17 mouse cellular contexts compared by ENCODE assay signal in the genomic region with DNA sequence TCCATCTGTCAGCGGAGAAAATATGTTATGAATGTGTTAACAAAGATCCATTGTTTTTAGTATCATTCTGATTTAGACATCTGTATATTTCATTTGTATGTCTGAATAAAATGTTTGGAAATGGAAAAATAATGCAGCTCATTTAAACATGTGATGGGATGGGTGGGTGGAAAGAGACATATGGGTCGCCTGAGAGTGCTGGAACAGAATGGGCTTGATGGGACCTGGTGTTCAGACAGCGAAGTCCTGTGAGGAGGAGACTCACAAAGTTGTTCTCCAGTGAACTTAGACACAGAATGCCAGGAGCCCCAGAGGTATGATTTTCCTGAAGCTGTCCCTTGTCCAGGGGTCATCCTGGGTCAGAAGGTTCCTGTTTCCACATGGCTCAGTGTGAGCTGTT.
DNase-seq lines count a peak whose midpoint lies in the region.
"Had no signal": no experiment of that assay in that cellular context is flagged by ENCODE, and none has a peak within 500 bp of the region (broad histone marks: within the 10 kb centered on the region; RNA-seq: fewer than 3 reads in every experiment).

No protein-coding gene starts in this region.

- DNase-seq in layer of hippocampus, adult 11-12 months (ENCODE audit: low spot score), result peak; percentile 42
- no peak for DNase-seq in layer of hippocampus, postnatal 25 days (ENCODE audit: extremely low spot score in 1 of 2, low spot score in 1 of 2)
- peak; percentile 18 for DNase-seq in right cerebral cortex, adult 18-20 months
- no peak for DNase-seq in right cerebral cortex, adult 2 months (ENCODE audit: low spot score in 2 of 2)
- peak; percentile 71 for DNase-seq in layer of hippocampus, adult 9-11 months
- DNase-seq in spleen, adult 18-20 months, result no peak
- no peak for DNase-seq in embryo, embryonic 10.5 days (ENCODE audit: low spot score)
- DNase-seq: adrenal gland, adult 8-10 months; cerebellum, adult 8-10 months; cerebellum, postnatal 36 days; gastrocnemius, postnatal 14 days; heart, adult 2 months; kidney, adult 11 months; kidney, postnatal 10 days; retina, postnatal 1 day; right cerebral cortex, postnatal 4 days; thymus, postnatal 25 days had no signal

Comparison
In these comparisons a context has a peak if more than half of its experiments do, and no peak if none do; other contexts are left out.
1. DNase-seq: peak in layer of hippocampus, adult 11-12 months (single experiment), right cerebral cortex, adult 18-20 months (single experiment) and layer of hippocampus, adult 9-11 months (single experiment); none in layer of hippocampus, postnatal 25 days (0 of 2), right cerebral cortex, adult 2 months (0 of 2), spleen, adult 18-20 months (0 of 2) and embryo, embryonic 10.5 days (single experiment).